Mouse (Mus musculus) adrenal gland, adult 2 months (tissue): ENCODE results near the gene Hist2h2be. TPM values are rescaled to one million over a fixed set of nuclear protein-coding genes. Genes with fewer than 3 reads are reported as not detected.
A peak's percentile ranks its signal among the peaks of the same experiment; 100 is the strongest.
"Not testable (repeated sequence)": the region's sequence is repeated elsewhere in the genome, so short reads cannot be mapped to it uniquely, and the experiment has no call there.

Source experiments
- DNase-seq: peaks from one replicate; pipeline ENCODE4 v3.0.0; 2021
- polyA plus RNA-seq: library from polyadenylated mRNA; depleted of rRNA; stranded (reverse); fragments of >200 nt; gene quantifications from 2 replicates; pipeline ENCODE4 v1.2.3, GENCODE M21; 2012
- total RNA-seq, 2 experiments: library from RNA; stranded (reverse); gene quantifications; 2 replicates each; pipeline ENCODE4 v1.2.3; 2021

Gene Hist2h2be
- total and polyA plus RNA-seq, 3 experiments = 6.4 to 23.5 (median 15.6) TPM

GRCm38 (mm10) chr3:96238954-96239793 is 18.3 kb downstream of the Hist2h2be start, which contains the start of gene Hist2h3c2:
TSS of gene Hist2h3c2 (minus strand) at chr3:96239127.
- DNase-seq = peak; percentile 77

GRCm38 (mm10) chr3:96239949-96240798 is 19.3 kb downstream of the Hist2h2be start, which contains the start of gene Hist2h2aa2:
TSS of gene Hist2h2aa2 (minus strand) at chr3:96240276.
- peak; percentile 100 for DNase-seq

- no peak for DNase-seq
Measured at GRCm38 (mm10) chr3:96240799-96241197, 19.9 kb downstream of the Hist2h2be start.

- DNase-seq = no peak
Measured at GRCm38 (mm10) chr3:96243921-96244572, 23.1 kb downstream of the Hist2h2be start.

- peak; percentile 93 for DNase-seq
Measured at GRCm38 (mm10) chr3:96245003-96245886, 24.3 kb downstream of the Hist2h2be start, which contains the start of gene Hist2h2aa1. TSS of gene Hist2h2aa1 (plus strand) at chr3:96245497.

GRCm38 (mm10) chr3:96246018-96246417 is 25.1 kb downstream of the Hist2h2be start:
- DNase-seq = not testable (repeated sequence)

GRCm38 (mm10) chr3:96246427-96246856 is 25.5 kb downstream of the Hist2h2be start, which contains the start of gene Hist2h3c1:
TSS of gene Hist2h3c1 (plus strand) at chr3:96246685.
- DNase-seq = not testable (repeated sequence)

GRCm38 (mm10) chr3:96247356-96248140 is 26.6 kb downstream of the Hist2h2be start:
- DNase-seq = no peak

- no peak for DNase-seq
Measured at GRCm38 (mm10) chr3:96248141-96249033, 27.5 kb downstream of the Hist2h2be start.

- DNase-seq = no peak
Measured at GRCm38 (mm10) chr3:96249034-96249345, 28.1 kb downstream of the Hist2h2be start.

- no peak for DNase-seq
Measured at GRCm38 (mm10) chr3:96250890-96251289, 30.0 kb downstream of the Hist2h2be start.

GRCm38 (mm10) chr3:96251787-96252186 is 30.9 kb downstream of the Hist2h2be start:
- no peak for DNase-seq

GRCm38 (mm10) chr3:96254683-96255355 is 33.9 kb downstream of the Hist2h2be start:
- no peak for DNase-seq

- no peak for DNase-seq
Measured at GRCm38 (mm10) chr3:96255926-96256593, 35.1 kb downstream of the Hist2h2be start.

- no peak for DNase-seq
Measured at GRCm38 (mm10) chr3:96257190-96257589, 36.3 kb downstream of the Hist2h2be start.

GRCm38 (mm10) chr3:96260220-96260619 is 39.3 kb downstream of the Hist2h2be start:
- no peak for DNase-seq

- no peak for DNase-seq
Measured at GRCm38 (mm10) chr3:96261623-96262022, 40.7 kb downstream of the Hist2h2be start.
